Mouse (Mus musculus) kidney, embryonic 16.5 days (tissue): ENCODE measurements around the gene Hfe. TPM values are rescaled to one million over a fixed set of nuclear protein-coding genes. Genes with fewer than 3 reads are reported as not detected.
"Not testable (repeated sequence)": the region's sequence is repeated elsewhere in the genome, so short reads cannot be mapped to it uniquely, and the experiment has no call there.

Source experiments
- ATAC-seq: fragments of 200-750 bp; cut with Nextera tagmentation; 2 replicates; pipeline ENCODE4 v1.8.0; 2017; ENCODE audit warnings: moderate TSS enrichment; ENCODE audit not compliant: low FRiP score, low TSS enrichment
- H3K27ac ChIP-seq: fragments of 300-500 bp; sonication (generic); 2 replicates; pipeline ENCODE4 v1.5.1; 2014; ENCODE audit warnings: low read length
- H3K27me3 ChIP-seq: fragments of 300-500 bp; sonication (generic); 2 replicates; pipeline ENCODE4 v1.6.1; 2014; ENCODE audit warnings: low read length, control low read depth, mixed read lengths; ENCODE audit not compliant: insufficient read depth
- H3K36me3 ChIP-seq: fragments of 300-500 bp; sonication (generic); 2 replicates; pipeline ENCODE4 v1.6.1; 2014; ENCODE audit warnings: low read length, control low read depth, mixed read lengths; ENCODE audit not compliant: insufficient read depth
- H3K4me1 ChIP-seq: fragments of 300-500 bp; sonication (generic); 2 replicates; pipeline ENCODE4 v1.6.1; 2014; ENCODE audit warnings: low read length, control low read depth, mixed read lengths; ENCODE audit not compliant: insufficient read depth
- H3K4me2 ChIP-seq: fragments of 300-500 bp; sonication (generic); replicated peaks from 2 replicates; pipeline ENCODE4 v1.6.1; 2014; ENCODE audit warnings: low read depth, low read length
- H3K4me3 ChIP-seq: fragments of 300-500 bp; sonication (generic); 2 replicates; pipeline ENCODE4 v1.5.1; 2014; ENCODE audit warnings: mild to moderate bottlenecking, low read length
- H3K9ac ChIP-seq: fragments of 300-500 bp; sonication (generic); replicated peaks from 2 replicates; pipeline ENCODE4 v1.6.1; 2014; ENCODE audit warnings: low read length
- H3K9me3 ChIP-seq: fragments of 300-500 bp; sonication (generic); 2 replicates; pipeline ENCODE4 v1.6.1; 2016; ENCODE audit warnings: low read length, control low read depth
- WGBS: fragments of 180-500 bp; shearing (Covaris S2); extraction: QIAGEN DNeasy Blood & Tissue Kit; methylation state at CpG from one replicate; pipeline ENCODE4 v1.1.7; 2014; 5-methylcytosine and 5-hydroxymethylcytosine counted together
- polyA plus RNA-seq: library from polyadenylated mRNA; unstranded; fragments of >200 nt; fragmentation: Nextera tagmentation; extraction: Ambion mirVana; gene quantifications from 2 replicates; pipeline ENCODE4 v1.2.1, GENCODE M21; 2015

Hfe gene
- polyA plus RNA-seq, 1 experiment from 2014 or later: 9.3 TPM

GRCm38 (mm10) chr13:23752067-23752741, 41.5 kb upstream of the Hfe start, which contains the start of gene Hist1h3b:
Hist1h3b (plus strand) TSS chr13:23752267.
- not testable (repeated sequence) for H3K27me3 ChIP-seq, H3K36me3 ChIP-seq, H3K4me1 ChIP-seq, H3K9me3 ChIP-seq
- H3K27ac ChIP-seq: peak within 1 kb of the TSS; percentile 98
- peak; percentile 92 for ATAC-seq
- peak within 1 kb of the TSS; percentile 73 for H3K9ac ChIP-seq
- WGBS: 0% methylated on average over 15 of the region's 47 CpGs
- peak within 1 kb of the TSS; percentile 50 for H3K4me3 ChIP-seq
- peak within 1 kb of the TSS; percentile 58 for H3K4me2 ChIP-seq

DNA sequence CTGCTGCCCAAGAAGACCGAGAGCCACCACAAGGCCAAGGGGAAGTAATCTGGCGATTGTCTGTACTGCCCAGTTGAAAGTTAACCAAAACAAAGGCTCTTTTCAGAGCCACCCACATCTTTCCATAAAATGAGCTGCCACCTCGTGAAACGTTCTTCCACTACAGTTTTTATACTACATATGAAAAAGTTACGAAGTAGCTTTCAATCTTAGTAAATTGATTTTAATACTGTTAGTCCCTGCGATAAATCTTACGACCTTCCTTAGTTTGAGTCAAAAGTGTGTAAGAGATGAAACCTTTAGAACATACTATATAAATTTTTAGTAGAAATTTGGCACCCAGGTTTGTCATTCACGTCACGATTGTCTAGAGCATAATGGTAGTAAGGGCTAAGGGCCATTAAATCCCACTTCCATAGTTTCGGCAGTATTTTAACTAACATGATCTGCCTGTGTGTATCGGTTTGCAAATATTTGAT, 40.9 kb upstream of the Hfe start:
- Histone ChIP-seq H3K4me1 (peaks cover 12% of the 10 kb centered on the region), H3K4me2 (peak overlapping the region; percentile 58), H3K27me3 (no peaks in the 10 kb centered on the region), H3K36me3 (no peaks in the 10 kb centered on the region), H3K27ac (peak overlapping the region; percentile 98), H3K9ac (peak overlapping the region; percentile 73), H3K4me3 (peak overlapping the region; percentile 50), H3K9me3 (no peaks in the 10 kb centered on the region)
- ATAC-seq: peak; percentile 44; the same call in 1 of the 2 replicates
- under 1% methylated on average over 11 of the region's 11 CpGs for WGBS

DNA sequence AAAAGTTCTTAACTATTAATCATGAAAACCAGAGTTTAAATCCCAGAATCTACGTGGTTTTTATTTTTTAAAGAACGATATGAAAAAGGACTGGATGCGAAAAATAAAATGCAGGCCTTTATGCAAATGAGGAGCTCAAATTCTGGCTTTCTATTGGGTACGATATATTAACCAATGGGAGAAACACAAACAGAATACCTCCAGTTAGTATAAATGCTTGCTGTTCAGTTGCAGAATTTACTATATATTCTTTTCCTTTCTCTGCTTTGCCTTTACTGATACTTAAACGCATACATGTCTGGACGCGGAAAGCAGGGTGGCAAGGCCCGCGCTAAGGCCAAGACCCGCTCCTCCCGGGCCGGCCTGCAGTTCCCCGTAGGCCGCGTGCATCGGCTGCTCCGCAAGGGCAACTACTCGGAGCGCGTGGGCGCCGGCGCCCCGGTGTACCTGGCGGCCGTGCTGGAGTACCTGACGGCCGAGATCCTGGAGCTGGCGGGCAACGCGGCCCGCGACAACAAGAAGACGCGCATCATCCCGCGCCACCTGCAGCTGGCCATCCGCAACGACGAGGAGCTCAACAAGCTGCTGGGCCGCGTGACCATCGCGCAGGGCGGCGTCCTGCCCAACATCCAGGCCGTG, 40.3 kb upstream of the Hfe start, which contains the start of gene Hist1h2ab:
TSS of gene Hist1h2ab (plus strand) at position 288 of the 639 bp plus-strand sequence.
- H3K4me3 ChIP-seq: peak within 1 kb of the TSS; percentile 50
- under 1% methylated on average over 24 of the region's 47 CpGs for WGBS

GRCm38 (mm10) chr13:23749563-23750121, 39.0 kb upstream of the Hfe start:
- H3K4me1 ChIP-seq: peaks cover 13% of the 10 kb centered on the region
- ATAC-seq: no peak
- H3K9me3 ChIP-seq: no peaks in the 10 kb centered on the region
- no peak overlapping the region for H3K4me3 ChIP-seq
- H3K9ac ChIP-seq: no peak overlapping the region
- H3K36me3 ChIP-seq: no peaks in the 10 kb centered on the region
- WGBS: 87% methylated on average over 5 of the region's 5 CpGs
- peak overlapping the region; percentile 82 for H3K27ac ChIP-seq
- H3K4me2 ChIP-seq: no peak overlapping the region
- H3K27me3 ChIP-seq: no peaks in the 10 kb centered on the region

More for the DNA sequence above, 40.3 kb upstream of the Hfe start, which contains the start of gene Hist1h2ab:
- peak within 1 kb of the TSS; percentile 58 for H3K4me2 ChIP-seq
- not testable (repeated sequence) for H3K27me3 ChIP-seq, H3K9me3 ChIP-seq, H3K36me3 ChIP-seq
- peak within 1 kb of the TSS; percentile 73 for H3K9ac ChIP-seq
- H3K4me1 ChIP-seq: peaks cover 12% of the 10 kb centered on the region
- H3K27ac ChIP-seq: peak within 1 kb of the TSS; percentile 98
- peak; percentile 54 for ATAC-seq

DNA sequence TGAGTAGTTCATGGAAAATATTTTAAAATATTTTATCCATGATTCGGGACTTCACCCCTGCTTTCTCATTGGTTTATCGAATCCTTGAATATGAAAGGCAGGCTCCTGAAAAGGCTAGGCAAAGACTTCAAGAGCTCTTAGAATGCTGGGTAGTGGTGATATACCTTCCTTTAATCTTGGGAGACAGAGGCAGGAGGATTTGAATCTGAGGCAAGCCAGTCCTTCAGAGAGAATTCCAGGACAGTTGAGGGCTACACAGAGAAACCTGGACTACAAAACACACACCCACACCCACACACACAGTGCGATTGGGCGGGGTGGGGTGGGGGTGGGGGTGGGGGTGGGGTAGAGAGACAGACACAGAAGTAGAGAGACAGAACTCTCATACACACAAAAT, 37.2 kb upstream of the Hfe start:
- 12% methylated on average over 4 of the region's 4 CpGs for WGBS
- Histone ChIP-seq H3K4me3 (no peak overlapping the region; the same call in 1 of the 2 replicates), H3K4me2 (peak overlapping the region; percentile 66), H3K4me1 (peaks cover 17% of the 10 kb centered on the region), H3K36me3 (no peaks in the 10 kb centered on the region), H3K27me3 (no peaks in the 10 kb centered on the region), H3K9ac (peak overlapping the region; percentile 61), H3K9me3 (no peaks in the 10 kb centered on the region), H3K27ac (peak overlapping the region; percentile 100)
- no peak for ATAC-seq

GRCm38 (mm10) chr13:23747081-23747891, 36.6 kb upstream of the Hfe start:
- Histone ChIP-seq H3K27ac (peak overlapping the region; percentile 100), H3K4me2 (peak overlapping the region; percentile 66), H3K9ac (peak overlapping the region; percentile 67), H3K4me1 (peaks cover 17% of the 10 kb centered on the region), H3K36me3 (no peaks in the 10 kb centered on the region), H3K4me3 (peak overlapping the region; percentile 52), H3K27me3 (no peaks in the 10 kb centered on the region), H3K9me3 (no peaks in the 10 kb centered on the region)
- 4% methylated on average over 11 of the region's 13 CpGs for WGBS
- ATAC-seq: no peak

- H3K27me3 ChIP-seq, H3K36me3 ChIP-seq, H3K9me3 ChIP-seq: not testable (repeated sequence)
- Histone ChIP-seq H3K9ac (peak within 1 kb of the TSS; percentile 76), H3K4me3 (peak within 1 kb of the TSS; percentile 52), H3K4me2 (peak within 1 kb of the TSS; percentile 66), H3K27ac (peak within 1 kb of the TSS; percentile 100), H3K4me1 (peaks cover 17% of the 10 kb centered on the region)
- WGBS: under 1% methylated on average over 35 of the region's 58 CpGs
- peak; percentile 94 for ATAC-seq
Observed at GRCm38 (mm10) chr13:23746201-23747080, 35.8 kb upstream of the Hfe start, which contains the start of gene Hist1h2bb. Hist1h2bb (plus strand) TSS chr13:23746734.

GRCm38 (mm10) chr13:23745381-23746161, 34.9 kb upstream of the Hfe start, which contains the start of gene Hist1h3c:
Hist1h3c (minus strand) TSS chr13:23745602.
- peak within 1 kb of the TSS; percentile 52 for H3K4me3 ChIP-seq
- peak within 1 kb of the TSS; percentile 100 for H3K27ac ChIP-seq
- ATAC-seq: peak; percentile 77
- peak within 1 kb of the TSS; percentile 76 for H3K9ac ChIP-seq
- no peaks in the 10 kb centered on the region for H3K9me3 ChIP-seq
- no peaks in the 10 kb centered on the region for H3K27me3 ChIP-seq
- under 1% methylated on average over 28 of the region's 28 CpGs for WGBS
- H3K4me2 ChIP-seq: peak within 1 kb of the TSS; percentile 66
- no peaks in the 10 kb centered on the region for H3K36me3 ChIP-seq
- H3K4me1 ChIP-seq: peaks cover 22% of the 10 kb centered on the region
